Mouse (Mus musculus) neural tube, embryonic 12.5 days (tissue): ENCODE results near the gene Myo1d. TPM values are rescaled to one million over a fixed set of nuclear protein-coding genes. Genes with fewer than 3 reads are reported as not detected.

Experiments
- ATAC-seq: fragments of 200-750 bp; cut with Nextera tagmentation; 2 replicates; pipeline ENCODE4 v1.8.0; 2017; ENCODE audit warnings: low read depth, mild to moderate bottlenecking, moderate TSS enrichment, moderate library complexity; ENCODE audit not compliant: low FRiP score
- H3K27ac ChIP-seq: fragments of 300-500 bp; sonication (generic); 2 replicates; pipeline ENCODE4 v1.5.1; 2016
- H3K27me3 ChIP-seq: fragments of 300-500 bp; sonication (generic); replicated peaks from 2 replicates; pipeline ENCODE4 v1.6.1; 2016; ENCODE audit warnings: mild to moderate bottlenecking
- H3K36me3 ChIP-seq: fragments of 300-500 bp; sonication (generic); 2 replicates; pipeline ENCODE4 v1.6.1; 2016; ENCODE audit warnings: mild to moderate bottlenecking
- H3K4me1 ChIP-seq: fragments of 300-500 bp; sonication (generic); 2 replicates; pipeline ENCODE4 v1.6.1; 2016
- H3K4me2 ChIP-seq: fragments of 300-500 bp; sonication (generic); replicated peaks from 2 replicates; pipeline ENCODE4 v1.6.1; 2016; ENCODE audit warnings: mild to moderate bottlenecking
- H3K4me3 ChIP-seq: fragments of 300-500 bp; sonication (generic); 2 replicates; pipeline ENCODE4 v1.5.1; 2016
- H3K9ac ChIP-seq: fragments of 300-500 bp; sonication (generic); 2 replicates; pipeline ENCODE4 v1.6.1; 2016; ENCODE audit warnings: mild to moderate bottlenecking
- H3K9me3 ChIP-seq: fragments of 300-500 bp; sonication (generic); 2 replicates; pipeline ENCODE4 v1.6.1; 2016; ENCODE audit warnings: mild to moderate bottlenecking
- WGBS: fragments of 180-500 bp; shearing (Covaris S2); methylation state at CpG from one replicate; pipeline ENCODE4 v1.1.7; 2016; 5-methylcytosine and 5-hydroxymethylcytosine counted together
- polyA plus RNA-seq: library from polyadenylated mRNA; unstranded; fragments of >200 nt; fragmentation: Nextera tagmentation; extraction: Ambion mirVana; gene quantifications from 2 replicates; pipeline ENCODE4 v1.2.1, GENCODE M21; 2016

The Myo1d gene
- polyA plus RNA-seq, 1 experiment from 2014 or later: 2.2 TPM

DNA sequence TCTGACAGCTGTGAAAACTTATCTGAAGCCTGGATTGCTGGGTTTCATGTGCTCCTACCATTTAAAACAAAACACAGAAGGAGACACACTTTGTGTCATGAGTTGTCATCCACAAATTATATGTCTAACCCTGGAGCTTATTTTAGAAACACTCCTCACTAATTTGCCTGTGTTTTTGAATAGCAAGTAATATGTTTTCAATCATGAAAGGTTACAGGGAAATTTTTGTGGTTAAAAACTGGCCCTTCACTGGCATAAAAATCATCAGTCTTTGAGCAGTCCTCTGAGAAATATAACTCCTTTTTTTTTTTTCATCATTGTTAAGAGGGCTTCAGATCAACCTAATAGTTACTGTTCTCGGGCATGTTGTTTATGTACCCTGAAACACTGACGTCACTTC, 25.6 kb downstream of the Myo1d start:
- Histone ChIP-seq H3K4me2 (no peak overlapping the region), H3K4me3 (no peak overlapping the region), H3K9ac (no peak overlapping the region), H3K4me1 (no peaks in the 10 kb centered on the region), H3K36me3 (no peaks in the 10 kb centered on the region), H3K27ac (no peak overlapping the region), H3K9me3 (no peaks in the 10 kb centered on the region), H3K27me3 (no peaks in the 10 kb centered on the region)
- 82% methylated on average over 2 of the region's 2 CpGs for WGBS
- ATAC-seq: no peak

DNA sequence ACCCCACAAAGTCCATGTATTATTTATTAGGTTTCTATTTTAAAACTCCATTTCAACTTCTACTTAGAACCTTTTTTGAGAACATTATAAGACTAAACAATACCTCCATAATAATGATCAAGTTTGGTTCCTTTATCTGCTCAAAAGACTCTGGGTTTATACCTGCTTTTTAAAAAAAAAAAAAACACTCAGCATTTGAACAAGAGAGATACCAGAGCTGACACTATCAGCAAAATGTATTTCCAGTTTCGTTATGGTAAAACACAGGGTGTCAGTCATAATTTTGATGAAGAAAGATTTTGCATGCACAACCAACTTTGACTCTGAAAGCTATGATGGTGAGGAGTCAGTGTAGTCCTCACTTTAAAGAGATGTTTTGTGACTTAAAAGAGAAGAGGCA, 28.7 kb downstream of the Myo1d start:
- no peak overlapping the region for H3K4me2 ChIP-seq
- H3K4me3 ChIP-seq: no peak overlapping the region
- no peaks in the 10 kb centered on the region for H3K9me3 ChIP-seq
- no peak for ATAC-seq
- H3K4me1 ChIP-seq: no peaks in the 10 kb centered on the region
- WGBS: 96% methylated on average over 1 of the region's 1 CpGs
- no peak overlapping the region for H3K9ac ChIP-seq
- no peak overlapping the region for H3K27ac ChIP-seq
- H3K36me3 ChIP-seq: no peaks in the 10 kb centered on the region
- no peaks in the 10 kb centered on the region for H3K27me3 ChIP-seq

DNA sequence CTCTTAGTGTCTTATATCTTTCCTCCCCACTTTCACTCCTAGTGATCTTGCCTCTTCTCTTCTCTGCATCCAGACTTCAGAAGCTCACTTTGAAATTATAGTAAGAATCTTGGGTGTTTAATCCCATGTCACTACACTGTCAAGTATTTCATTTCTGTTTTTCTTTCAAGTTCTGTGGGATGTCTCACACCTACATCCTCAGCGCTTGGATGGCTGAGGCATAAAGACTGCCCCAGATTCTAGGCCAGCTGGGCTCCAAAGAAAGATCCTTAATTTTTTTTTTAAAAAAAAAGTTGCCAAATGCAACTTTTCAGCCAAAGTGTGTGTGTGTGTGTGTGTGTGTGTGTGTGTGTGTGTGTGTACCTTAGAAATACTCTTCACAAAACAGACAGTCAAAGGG, 30.6 kb downstream of the Myo1d start:
- no peak overlapping the region for H3K4me2 ChIP-seq
- 96% methylated on average over 1 of the region's 1 CpGs for WGBS
- no peak overlapping the region for H3K27ac ChIP-seq
- no peaks in the 10 kb centered on the region for H3K4me1 ChIP-seq
- H3K27me3 ChIP-seq: no peaks in the 10 kb centered on the region
- ATAC-seq: no peak
- H3K4me3 ChIP-seq: no peak overlapping the region
- H3K36me3 ChIP-seq: no peaks in the 10 kb centered on the region
- H3K9me3 ChIP-seq: no peaks in the 10 kb centered on the region
- no peak overlapping the region for H3K9ac ChIP-seq

DNA sequence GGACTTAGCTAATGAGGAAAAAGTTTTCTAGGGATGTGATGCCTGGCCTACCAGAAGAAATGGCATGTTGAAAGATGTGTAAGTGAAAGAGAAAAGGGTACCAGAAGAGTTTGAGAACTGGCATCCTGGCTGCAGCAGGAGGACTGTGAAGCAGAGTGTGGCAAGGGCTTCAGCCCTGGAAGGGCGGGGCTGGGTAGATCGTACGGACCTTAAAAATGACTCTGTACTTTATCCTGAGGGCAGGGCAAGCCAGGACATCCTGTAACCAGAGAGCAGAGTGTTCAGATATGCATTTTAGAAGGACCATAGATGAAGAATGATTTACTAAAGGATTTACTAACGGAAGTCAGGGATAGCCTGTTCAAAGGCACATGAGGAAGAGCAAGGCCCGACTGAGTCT, 34.4 kb downstream of the Myo1d start:
- WGBS: 88% methylated on average over 5 of the region's 5 CpGs
- H3K27ac ChIP-seq: no peak overlapping the region
- H3K4me1 ChIP-seq: no peaks in the 10 kb centered on the region
- no peak overlapping the region for H3K4me2 ChIP-seq
- H3K27me3 ChIP-seq: no peaks in the 10 kb centered on the region
- no peak overlapping the region for H3K4me3 ChIP-seq
- ATAC-seq: no peak
- no peaks in the 10 kb centered on the region for H3K9me3 ChIP-seq
- no peaks in the 10 kb centered on the region for H3K36me3 ChIP-seq
- H3K9ac ChIP-seq: no peak overlapping the region

DNA sequence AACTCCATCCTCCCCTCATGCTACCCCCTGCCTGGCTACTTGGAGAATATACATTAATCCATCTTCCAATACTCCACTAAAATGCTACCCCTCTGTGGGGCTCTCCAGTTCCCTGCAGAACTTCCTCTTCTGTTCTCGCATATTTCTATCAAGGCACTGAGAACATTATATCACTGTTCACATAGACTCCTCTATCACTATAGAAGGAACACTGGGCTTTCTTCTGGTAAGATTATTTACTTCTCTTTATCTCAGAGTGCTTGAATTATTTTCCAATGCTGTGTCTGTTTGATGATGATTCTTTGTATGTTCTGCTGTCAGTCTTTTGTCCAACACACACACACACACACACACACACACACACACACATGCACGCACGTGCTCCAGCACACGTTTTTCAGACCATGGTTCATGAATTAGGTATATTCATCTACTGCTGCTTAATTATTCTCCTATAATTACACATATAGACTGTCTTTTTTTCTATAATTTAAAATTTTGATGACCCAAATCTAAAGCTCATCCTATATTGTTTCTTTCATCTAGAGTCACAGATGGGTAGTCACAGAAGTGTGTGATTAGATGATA, 35.9 kb downstream of the Myo1d start:
- Histone ChIP-seq H3K4me1 (no peaks in the 10 kb centered on the region), H3K36me3 (no peaks in the 10 kb centered on the region), H3K9ac (no peak overlapping the region), H3K27me3 (no peaks in the 10 kb centered on the region), H3K9me3 (no peaks in the 10 kb centered on the region), H3K4me3 (no peak overlapping the region), H3K4me2 (no peak overlapping the region), H3K27ac (no peak overlapping the region)
- 88% methylated on average over 4 of the region's 4 CpGs for WGBS
- no peak for ATAC-seq

DNA sequence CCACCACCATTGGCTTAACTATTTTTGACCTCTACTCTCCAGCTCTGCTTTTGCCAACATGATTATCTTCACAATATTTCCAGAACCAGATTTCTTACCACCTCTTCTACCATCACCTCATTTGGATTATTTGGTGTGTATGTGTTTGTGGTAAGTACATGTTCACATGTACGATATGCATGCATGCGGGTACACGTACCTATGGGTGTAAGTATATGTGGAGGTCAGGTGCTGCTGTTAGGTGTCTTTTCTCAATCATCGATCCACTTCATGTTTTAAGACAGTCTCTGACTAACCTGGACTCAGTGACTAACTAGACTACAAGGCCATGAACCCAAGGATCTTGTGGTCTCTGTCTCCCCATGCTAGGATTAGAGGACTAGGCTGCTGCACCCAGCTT, 37.4 kb downstream of the Myo1d start:
- ATAC-seq: no peak
- Histone ChIP-seq H3K4me1 (no peaks in the 10 kb centered on the region), H3K36me3 (no peaks in the 10 kb centered on the region), H3K4me3 (no peak overlapping the region), H3K27me3 (no peaks in the 10 kb centered on the region), H3K9ac (no peak overlapping the region), H3K27ac (no peak overlapping the region), H3K4me2 (no peak overlapping the region), H3K9me3 (no peaks in the 10 kb centered on the region)
- WGBS: 97% methylated on average over 4 of the region's 4 CpGs

DNA sequence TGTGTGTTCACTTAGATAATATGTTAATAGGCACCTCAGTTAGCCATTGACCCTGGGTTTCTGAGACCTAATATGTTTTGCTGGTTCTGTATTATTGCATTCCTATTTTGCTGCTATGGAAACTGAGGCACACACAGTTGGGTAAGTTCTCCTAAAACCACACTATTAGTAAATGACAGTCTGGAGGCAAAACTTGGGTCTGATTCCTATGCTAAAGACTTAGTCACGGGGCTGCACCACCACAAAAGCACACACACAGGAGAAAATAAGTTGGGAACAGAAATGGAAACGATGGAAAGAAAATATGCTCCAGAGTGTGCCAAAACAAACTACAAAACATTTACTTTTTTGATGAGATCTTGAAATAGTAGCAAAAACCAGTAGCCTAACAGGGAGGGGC, 45.1 kb downstream of the Myo1d start:
- Histone ChIP-seq H3K4me3 (no peak overlapping the region), H3K9me3 (no peaks in the 10 kb centered on the region), H3K27me3 (no peaks in the 10 kb centered on the region), H3K4me1 (no peaks in the 10 kb centered on the region), H3K36me3 (no peaks in the 10 kb centered on the region), H3K27ac (no peak overlapping the region), H3K4me2 (no peak overlapping the region), H3K9ac (no peak overlapping the region)
- ATAC-seq: no peak
- WGBS: 91% methylated on average over 2 of the region's 2 CpGs

DNA sequence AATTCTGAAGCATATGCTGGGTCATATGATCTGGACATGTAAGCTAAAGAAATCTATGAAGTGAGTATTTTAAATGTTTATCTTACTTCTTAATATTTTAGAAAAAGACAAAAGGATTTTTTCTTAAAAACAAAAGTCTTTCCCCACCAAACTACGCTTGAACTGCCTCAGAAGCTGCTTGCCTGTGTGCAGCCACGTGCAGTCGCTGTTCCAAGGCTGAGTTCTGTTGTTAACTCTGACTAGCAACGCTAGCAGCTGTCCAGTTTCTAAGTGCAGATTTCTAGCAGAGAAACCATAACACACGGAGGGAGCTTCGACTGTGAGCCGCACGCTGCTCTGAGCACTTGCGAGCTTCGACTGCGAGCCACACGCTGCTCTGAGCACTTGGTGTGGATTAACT, 55.1 kb downstream of the Myo1d start:
- H3K9ac ChIP-seq: no peak overlapping the region
- H3K36me3 ChIP-seq: no peaks in the 10 kb centered on the region
- no peaks in the 10 kb centered on the region for H3K27me3 ChIP-seq
- no peak overlapping the region for H3K27ac ChIP-seq
- H3K4me2 ChIP-seq: no peak overlapping the region
- no peaks in the 10 kb centered on the region for H3K9me3 ChIP-seq
- ATAC-seq: no peak
- H3K4me3 ChIP-seq: no peak overlapping the region
- WGBS: 68% methylated on average over 12 of the region's 12 CpGs
- 0 out of 2 replicates have a peak, but pooled peaks cover 3% of the 10 kb centered on the region for H3K4me1 ChIP-seq

DNA sequence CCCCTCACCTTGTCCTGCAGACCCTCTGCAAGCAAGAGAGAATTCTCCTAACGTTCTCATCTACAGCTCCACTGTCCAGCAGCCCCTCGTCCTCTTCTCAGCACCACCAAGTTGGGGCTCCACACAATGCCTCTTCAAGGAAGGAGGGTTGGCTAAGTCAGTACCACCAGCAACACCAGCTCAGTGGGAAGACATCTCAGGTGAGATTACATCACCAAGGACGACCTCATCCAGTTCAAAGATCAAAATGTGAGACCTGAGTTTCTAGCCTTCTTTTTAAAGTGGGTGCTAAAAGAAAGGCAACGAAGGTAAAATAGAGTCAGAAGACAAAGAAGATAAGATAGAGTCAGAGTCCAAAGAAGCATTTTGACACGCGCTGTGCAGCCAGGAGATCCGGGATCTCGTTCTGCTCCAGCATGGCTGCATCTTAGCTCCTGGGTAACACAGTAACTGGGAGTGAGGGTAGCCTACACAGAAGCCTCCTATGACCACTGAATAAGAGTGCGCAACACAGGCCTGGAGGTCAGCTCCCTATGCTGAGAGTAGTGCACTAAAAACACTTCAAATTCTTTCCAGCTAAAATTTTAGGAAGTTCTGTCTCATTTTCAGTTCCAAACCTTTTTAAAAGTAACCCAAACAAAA, 56.3 kb downstream of the Myo1d start:
- H3K4me3 ChIP-seq: no peak overlapping the region
- no peak overlapping the region for H3K27ac ChIP-seq
- H3K9ac ChIP-seq: no peak overlapping the region
- no peaks in the 10 kb centered on the region for H3K36me3 ChIP-seq
- WGBS: 84% methylated on average over 9 of the region's 9 CpGs
- H3K9me3 ChIP-seq: no peaks in the 10 kb centered on the region
- no peak overlapping the region for H3K4me2 ChIP-seq
- 0 out of 2 replicates have a peak, but pooled peaks cover 3% of the 10 kb centered on the region for H3K4me1 ChIP-seq
- no peak for ATAC-seq
- H3K27me3 ChIP-seq: no peaks in the 10 kb centered on the region

DNA sequence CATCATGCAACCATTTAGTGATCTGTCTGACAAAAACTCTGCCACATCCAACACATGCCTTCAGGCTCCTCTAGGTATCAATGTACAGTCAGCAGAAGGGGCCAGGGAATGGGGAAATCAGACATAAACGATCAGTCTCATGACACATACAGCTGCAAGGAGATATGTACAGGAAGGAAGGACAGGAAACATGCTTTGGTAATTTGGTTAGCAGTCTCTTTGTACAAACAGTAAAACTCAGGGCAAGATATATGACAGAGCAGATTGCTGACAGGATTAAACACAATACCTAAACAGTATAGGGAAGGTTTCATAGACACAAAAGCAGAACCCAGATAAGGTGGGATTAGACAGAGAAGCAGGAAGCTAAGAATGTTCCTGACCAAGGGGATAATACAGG, 60.8 kb downstream of the Myo1d start:
- no peak overlapping the region for H3K27ac ChIP-seq
- H3K36me3 ChIP-seq: no peaks in the 10 kb centered on the region
- no peak overlapping the region for H3K4me2 ChIP-seq
- no peak for ATAC-seq
- no peaks in the 10 kb centered on the region for H3K27me3 ChIP-seq
- H3K9ac ChIP-seq: no peak overlapping the region
- H3K9me3 ChIP-seq: no peaks in the 10 kb centered on the region
- H3K4me3 ChIP-seq: no peak overlapping the region
- 74% methylated on average over 1 of the region's 1 CpGs for WGBS
- H3K4me1 ChIP-seq: 0 out of 2 replicates have a peak, but pooled peaks cover under 1% of the 10 kb centered on the region

DNA sequence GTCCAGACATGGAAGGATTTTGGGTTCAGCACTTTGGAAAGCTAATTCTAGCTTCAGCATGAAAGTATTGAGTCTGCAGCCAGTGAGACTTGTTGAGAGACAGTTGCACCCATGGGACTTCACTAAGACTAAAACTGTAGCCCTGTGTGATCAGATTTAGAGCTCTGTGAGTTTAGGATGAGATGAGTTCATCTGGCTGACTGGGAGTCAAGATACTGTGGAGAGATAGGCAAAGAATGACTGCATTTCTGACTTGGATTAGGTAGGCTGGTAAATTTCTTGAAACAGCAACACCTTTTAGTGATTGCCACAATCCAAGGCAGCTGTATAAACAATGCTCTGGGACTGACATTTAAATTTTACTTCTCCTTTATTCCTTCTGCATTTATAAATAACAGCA, 61.8 kb downstream of the Myo1d start:
- ATAC-seq: no peak
- Histone ChIP-seq H3K4me1 (no peaks in the 10 kb centered on the region), H3K27ac (no peak overlapping the region), H3K9me3 (no peaks in the 10 kb centered on the region), H3K36me3 (no peaks in the 10 kb centered on the region), H3K27me3 (no peaks in the 10 kb centered on the region), H3K9ac (no peak overlapping the region), H3K4me2 (no peak overlapping the region), H3K4me3 (no peak overlapping the region)

DNA sequence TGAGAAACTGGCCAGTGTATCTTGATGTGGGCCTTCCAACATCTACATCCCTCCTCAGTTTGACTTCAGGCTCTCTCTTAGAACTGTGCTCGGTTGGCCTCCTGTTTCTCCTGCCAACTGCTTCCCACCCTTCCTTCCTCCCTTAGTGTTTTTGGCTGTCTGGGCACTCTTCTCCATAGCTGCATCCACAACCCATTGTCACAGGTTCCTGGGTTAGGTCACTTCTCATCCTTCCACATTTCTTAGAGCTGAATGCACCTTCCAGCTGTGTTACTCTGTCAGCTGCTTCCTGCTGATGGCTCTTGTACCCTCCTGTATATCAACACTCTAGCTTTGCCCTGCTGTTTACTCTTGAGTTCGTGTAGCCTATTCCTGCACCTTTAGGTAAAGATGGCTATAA, 64.7 kb downstream of the Myo1d start:
- H3K27ac ChIP-seq: no peak overlapping the region
- H3K4me1 ChIP-seq: no peaks in the 10 kb centered on the region
- H3K9ac ChIP-seq: no peak overlapping the region
- H3K27me3 ChIP-seq: no peaks in the 10 kb centered on the region
- H3K4me3 ChIP-seq: no peak overlapping the region
- WGBS: 77% methylated on average over 2 of the region's 2 CpGs
- no peak overlapping the region for H3K4me2 ChIP-seq
- no peaks in the 10 kb centered on the region for H3K9me3 ChIP-seq
- no peaks in the 10 kb centered on the region for H3K36me3 ChIP-seq
- no peak for ATAC-seq

DNA sequence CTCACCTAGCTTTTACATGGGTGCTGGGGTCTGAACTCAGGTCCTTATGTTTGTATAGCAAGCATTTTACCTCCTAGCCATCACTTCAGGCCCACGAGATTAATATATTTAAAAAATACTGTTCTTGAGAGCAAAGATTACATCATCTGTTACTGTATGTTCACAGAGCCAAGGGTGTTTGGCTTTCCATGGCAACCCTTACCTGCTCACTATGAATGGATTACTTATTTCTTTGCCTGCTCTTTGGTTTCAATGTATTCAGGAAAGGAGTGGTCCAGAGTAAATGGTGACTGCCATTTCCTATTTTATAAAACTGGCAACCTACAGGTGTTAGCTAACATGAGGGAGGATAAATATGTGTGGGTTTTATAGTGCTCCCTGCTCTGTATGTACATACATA, 66.1 kb downstream of the Myo1d start:
- 80% methylated on average over 1 of the region's 1 CpGs for WGBS
- ATAC-seq: no peak
- no peak overlapping the region for H3K4me2 ChIP-seq
- no peaks in the 10 kb centered on the region for H3K4me1 ChIP-seq
- H3K9me3 ChIP-seq: no peaks in the 10 kb centered on the region
- H3K27me3 ChIP-seq: no peaks in the 10 kb centered on the region
- H3K36me3 ChIP-seq: no peaks in the 10 kb centered on the region
- H3K4me3 ChIP-seq: no peak overlapping the region
- H3K9ac ChIP-seq: no peak overlapping the region
- H3K27ac ChIP-seq: no peak overlapping the region
